Mouse (Mus musculus): ENCODE data around the gene Olfr325.

Olfr325 gene

DNA sequence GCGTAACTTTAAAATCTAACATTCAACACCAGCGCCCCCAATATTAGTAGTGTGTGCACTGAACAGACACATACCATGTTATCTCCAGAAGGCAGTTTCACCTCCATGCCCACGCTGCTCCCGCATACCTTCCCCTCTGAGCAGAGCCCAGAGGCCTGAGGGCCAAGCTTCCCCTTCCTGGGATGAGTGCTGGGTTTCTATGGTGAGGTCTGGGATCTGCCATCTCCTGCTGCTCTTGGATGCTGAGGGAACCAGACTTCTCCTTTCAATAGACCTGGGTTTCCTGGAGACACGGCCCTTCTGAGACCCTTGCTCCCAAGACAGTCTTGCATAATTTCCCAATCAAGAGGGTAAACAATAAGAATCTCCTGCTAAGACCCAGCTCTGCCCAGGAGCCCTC, 52.9 kb downstream of the Olfr325 start, which contains the start of gene Olfr323:
Olfr323 (minus strand) TSS at position 101 of the 400 bp plus-strand sequence.
- no peak for DNase-seq (ENCODE audit: low read depth)

Measured in NIH3T3 (cell line).